Mouse (Mus musculus) MEL (cell line): ENCODE results near the gene Plxnc1.

Experiments used
- CHD2 ChIP-seq: IDR thresholded peaks from 2 replicates; pipeline ENCODE4 v1.6.1; 2011; ENCODE audit warnings: low read length, improper control_type of control experiment
- EP300 ChIP-seq, 2 experiments: IDR thresholded peaks; 2 replicates each; pipeline ENCODE4 v1.6.1; 2011; ENCODE audit warnings: improper control_type of control experiment in 2 of 2, low read length in 2 of 2, low read depth in 1 of 2, mild to moderate bottlenecking in 1 of 2
- MEF2A ChIP-seq: IDR thresholded peaks from 2 replicates; pipeline ENCODE4 v1.6.1; 2014; ENCODE audit warnings: low read depth, mild to moderate bottlenecking, inconsistent platforms, low read length, improper control_type of control experiment; ENCODE audit not compliant: poor library complexity, insufficient replicate concordance, severe bottlenecking; ENCODE audit errors: extremely low read depth
- MYB ChIP-seq: IDR thresholded peaks from 2 replicates; pipeline ENCODE4 v1.6.1; 2011; ENCODE audit warnings: mild to moderate bottlenecking, low read depth, low read length, improper control_type of control experiment
- POLR2A ChIP-seq, 2 experiments: IDR thresholded peaks; 2 replicates each; pipeline ENCODE4 v1.6.1; 2011 to 2012; ENCODE audit warnings: low read length in 2 of 2, mild to moderate bottlenecking in 2 of 2, control low read depth in 1 of 2, improper control_type of control experiment in 1 of 2, low read depth in 1 of 2, moderate library complexity in 1 of 2; ENCODE audit not compliant: control insufficient read depth in 1 of 2, insufficient read depth in 1 of 2, poor library complexity in 1 of 2
- TAL1 ChIP-seq: IDR thresholded peaks from 2 replicates; pipeline ENCODE4 v1.6.1; 2012; ENCODE audit warnings: mild to moderate bottlenecking, inconsistent platforms, low read length, moderate library complexity, mixed read lengths
- TCF12 ChIP-seq: IDR thresholded peaks from 2 replicates; pipeline ENCODE4 v1.6.1; 2014; ENCODE audit warnings: low read depth, mild to moderate bottlenecking, inconsistent platforms, low read length, improper control_type of control experiment, moderate library complexity
- USF1 ChIP-seq: IDR thresholded peaks from 2 replicates; pipeline ENCODE4 v1.6.1; 2014; ENCODE audit warnings: low read depth, mild to moderate bottlenecking, inconsistent platforms, low read length, improper control_type of control experiment, moderate library complexity
- ZC3H11A ChIP-seq: IDR thresholded peaks from 2 replicates; pipeline ENCODE4 v1.6.1; 2012; ENCODE audit warnings: low read depth, mild to moderate bottlenecking, inconsistent platforms, low read length, improper control_type of control experiment

DNA sequence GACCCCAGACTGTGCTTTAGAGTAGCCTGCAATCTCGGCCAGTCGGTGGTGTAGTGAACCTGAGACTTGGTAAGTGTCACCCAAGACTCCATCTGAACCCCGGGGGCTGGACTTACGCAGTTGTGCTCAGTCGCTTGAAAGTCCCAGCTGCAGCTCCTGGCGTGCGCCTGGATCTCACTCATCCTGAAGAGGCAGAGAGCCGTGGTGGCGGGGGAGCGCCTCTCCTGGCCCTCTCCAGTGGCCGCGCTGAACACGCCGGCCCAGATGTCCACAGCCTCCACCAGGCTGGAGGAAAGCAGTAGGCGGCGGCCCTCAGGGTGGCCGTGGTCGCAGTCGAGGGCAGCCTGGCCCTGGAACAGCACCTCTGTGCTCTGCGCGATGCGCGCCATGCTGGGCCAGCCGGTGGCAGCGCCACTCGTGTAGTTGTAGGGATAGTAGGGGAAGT lies 1.2 kb downstream of the Plxnc1 start:
- TF ChIP-seq MEF2A: no peak
- TF ChIP-seq POLR2A (IDR thresholded peaks at IDR 0.05; ENCODE audit: control insufficient read depth in 1 of 2, insufficient read depth in 1 of 2, low read depth in 1 of 2, low read length in 2 of 2, poor library complexity in 1 of 2): 0 out of 4 replicates have a peak, but pooled peaks of 1 of the 2 experiments have one; percentile 25
- TF ChIP-seq EP300 (IDR thresholded peaks at IDR 0.05; ENCODE audit: low read depth in 1 of 2, low read length in 2 of 2): no peak
- TF ChIP-seq TAL1: no peak
- TF ChIP-seq ZC3H11A: no peak
- no peak for TF ChIP-seq MYB
- no peak for TF ChIP-seq CHD2
- no peak for TF ChIP-seq TCF12
- TF ChIP-seq USF1: no peak
